Mouse (Mus musculus) C2C12 (cell line): ENCODE results near the gene Tmem178. TPM values are rescaled to one million over a fixed set of nuclear protein-coding genes. Genes with fewer than 3 reads are reported as not detected.

Experiments used
- H3K27me3 ChIP-seq: one replicate; pipeline ENCODE4 v1.6.1; 2011; ENCODE audit not compliant: control insufficient read depth, insufficient read depth, insufficient read length
- H3K36me3 ChIP-seq: one replicate; pipeline ENCODE4 v1.6.1; 2011; ENCODE audit not compliant: control insufficient read depth, insufficient read depth
- H3K4me3 ChIP-seq: one replicate; pipeline ENCODE4 v1.5.1; 2011; ENCODE audit warnings: mild to moderate bottlenecking, control low read depth; ENCODE audit not compliant: poor library complexity, insufficient read depth, severe bottlenecking
- H3K79me2 ChIP-seq: one replicate; pipeline ENCODE4 v1.6.1; 2011; ENCODE audit not compliant: control insufficient read depth, insufficient read depth
- H3K79me3 ChIP-seq: one replicate; pipeline ENCODE4 v1.6.1; 2011; ENCODE audit warnings: low read depth, control low read depth
- H3ac ChIP-seq: one replicate; pipeline ENCODE3; 2011; ENCODE audit warnings: low read depth; ENCODE audit not compliant: control insufficient read depth, insufficient read length
- CEBPB ChIP-seq: IDR thresholded peaks from one replicate; pipeline ENCODE4 v1.6.1; 2011; ENCODE audit warnings: low read depth, mild to moderate bottlenecking, control low read depth, moderate library complexity
- CTCF ChIP-seq: IDR thresholded peaks from one replicate; pipeline ENCODE4 v1.5.1; 2011; ENCODE audit not compliant: control insufficient read depth, insufficient read depth, insufficient read length
- FOSL1 ChIP-seq: IDR thresholded peaks from one replicate; pipeline ENCODE4 v1.8.0; 2011; ENCODE audit warnings: mild to moderate bottlenecking, low read length; ENCODE audit not compliant: poor library complexity, insufficient read depth, severe bottlenecking
- MAX ChIP-seq: IDR thresholded peaks from one replicate; pipeline ENCODE4 v1.6.1; 2011; ENCODE audit warnings: mild to moderate bottlenecking, control low read depth
- MYOD1 ChIP-seq: IDR thresholded peaks from one replicate; pipeline ENCODE4 v1.6.1; 2011; ENCODE audit warnings: low read depth; ENCODE audit not compliant: control insufficient read depth, insufficient read length
- MYOG ChIP-seq: IDR thresholded peaks from one replicate; pipeline ENCODE4 v1.6.1; 2011; ENCODE audit not compliant: control insufficient read depth, insufficient read length; ENCODE audit errors: extremely low read depth
- USF1 ChIP-seq: IDR thresholded peaks from one replicate; pipeline ENCODE4 v1.6.1; 2011; ENCODE audit warnings: low read depth, mild to moderate bottlenecking, control low read depth, moderate library complexity
- polyA plus RNA-seq: library from polyadenylated mRNA; unstranded; fragments of >200 nt; fragmentation: generic; extraction: Trizol; gene quantifications from one replicate; pipeline ENCODE4 v1.2.1, GENCODE M21; 2012; ENCODE audit warnings: missing spikeins

Gene Tmem178
- polyA plus RNA-seq, 1 experiment, result not detected

DNA sequence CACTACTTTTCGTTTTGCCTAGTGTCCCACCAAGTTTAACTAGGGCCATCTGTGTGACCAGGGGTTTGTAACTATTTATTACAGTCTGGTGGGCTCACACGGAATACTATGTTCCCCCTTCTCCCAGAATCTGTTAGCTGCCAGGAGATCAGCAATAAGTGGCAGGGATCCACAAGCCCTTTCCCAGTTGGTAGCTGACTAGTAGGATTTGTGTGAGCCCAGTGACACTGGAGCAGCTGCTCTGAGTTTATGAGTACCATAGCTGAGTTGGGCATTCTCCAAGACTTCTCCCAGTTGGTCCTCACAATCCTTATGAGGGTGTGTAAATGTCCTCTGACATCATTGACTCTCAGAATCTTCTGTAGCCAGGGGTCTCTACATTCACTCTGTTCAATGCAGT is 15.4 kb downstream of the Tmem178 start:
- peaks cover 29% of the 10 kb centered on the region for H3K27me3 ChIP-seq
- H3K36me3 ChIP-seq, result no peaks in the 10 kb centered on the region
- H3ac ChIP-seq, result no peak overlapping the region
- TF ChIP-seq MAX (no peak), USF1 (no peak), MYOD1 (no peak), FOSL1 (no peak), CEBPB (no peak), MYOG (no peak)
- no peak overlapping the region for H3K4me3 ChIP-seq
- H3K79me2 ChIP-seq, result no peaks in the 10 kb centered on the region
- H3K79me3 ChIP-seq, result no peaks in the 10 kb centered on the region

DNA sequence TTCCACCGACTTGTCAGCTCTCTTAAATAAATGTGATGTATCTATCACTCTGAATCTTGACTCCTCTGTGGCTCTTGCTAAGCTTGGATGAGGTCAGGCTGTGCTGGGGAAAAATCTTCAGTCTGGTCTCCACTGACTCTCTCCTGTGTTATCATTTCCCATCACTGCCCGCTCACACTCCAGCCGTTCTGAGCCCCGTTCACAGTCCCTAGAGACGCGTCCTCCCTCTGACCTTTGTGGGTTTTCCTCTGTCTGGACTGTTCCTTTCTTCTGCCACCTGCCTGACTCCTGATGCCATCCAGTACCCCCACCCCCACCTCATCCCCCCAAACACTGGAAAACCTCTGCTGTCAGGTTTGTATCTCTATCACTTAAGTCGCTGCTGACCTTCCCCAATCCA is 23.0 kb downstream of the Tmem178 start:
- H3K79me2 ChIP-seq, result no peaks in the 10 kb centered on the region
- no peak for TF ChIP-seq MYOG
- H3K36me3 ChIP-seq, result no peaks in the 10 kb centered on the region
- peaks cover 44% of the 10 kb centered on the region for H3K27me3 ChIP-seq
- H3K79me3 ChIP-seq, result no peaks in the 10 kb centered on the region
- H3K4me3 ChIP-seq, result no peak overlapping the region
- H3ac ChIP-seq, result no peak overlapping the region

DNA sequence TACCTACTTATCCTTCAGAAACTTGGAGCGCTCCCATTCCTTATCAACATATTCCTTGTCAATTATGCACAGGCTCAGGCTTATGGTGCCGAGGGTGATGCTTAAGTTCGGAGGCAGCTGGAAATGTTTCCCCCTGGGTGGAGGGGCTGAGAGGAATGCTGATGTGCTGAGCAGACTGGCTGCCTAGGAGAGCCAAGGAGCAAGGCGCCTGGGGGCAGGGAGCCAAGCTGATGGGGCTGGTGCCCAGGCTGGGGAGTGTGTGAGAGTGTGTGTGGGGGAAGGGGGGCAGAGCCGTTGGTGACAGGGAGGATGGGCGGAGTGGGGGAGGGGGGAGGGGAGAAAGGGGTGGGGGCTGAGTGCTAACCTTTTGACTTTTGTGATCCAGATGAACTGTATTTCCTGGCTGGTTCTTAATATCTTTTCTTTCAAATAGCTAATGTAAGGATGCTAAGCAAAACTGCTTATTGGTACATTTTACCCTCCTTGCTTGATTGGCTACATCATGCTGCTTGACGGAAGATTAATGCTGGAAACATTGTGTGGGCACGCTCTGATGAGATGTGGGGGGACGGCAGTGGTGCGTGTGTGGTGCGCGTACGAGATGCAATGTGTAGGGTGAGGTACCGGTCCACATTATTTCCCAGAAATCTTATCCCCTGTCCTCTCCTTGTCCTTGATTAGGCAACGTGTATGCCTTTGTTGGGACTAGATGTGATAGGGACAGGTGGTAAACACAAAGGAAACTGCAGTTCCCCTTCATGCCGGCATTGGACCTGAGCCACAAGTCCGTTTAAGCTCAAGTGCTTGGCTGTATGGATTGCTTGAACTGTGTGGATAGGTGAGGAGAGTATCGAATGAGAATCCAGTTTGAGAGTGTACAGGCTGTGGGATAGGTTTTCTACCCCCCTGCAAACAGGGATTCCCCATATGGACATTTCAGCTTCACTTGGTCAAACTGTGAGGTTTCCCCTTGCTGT is 25.5 kb downstream of the Tmem178 start:
- Histone ChIP-seq H3K79me3 (no peaks in the 10 kb centered on the region), H3ac (no peak overlapping the region), H3K4me3 (no peak overlapping the region), H3K27me3 (peaks cover 47% of the 10 kb centered on the region), H3K79me2 (no peaks in the 10 kb centered on the region), H3K36me3 (no peaks in the 10 kb centered on the region)
- TF ChIP-seq MYOD1 (no peak), USF1 (no peak), CEBPB (no peak), MYOG (no peak), FOSL1 (no peak), MAX (no peak), CTCF (no peak)

DNA sequence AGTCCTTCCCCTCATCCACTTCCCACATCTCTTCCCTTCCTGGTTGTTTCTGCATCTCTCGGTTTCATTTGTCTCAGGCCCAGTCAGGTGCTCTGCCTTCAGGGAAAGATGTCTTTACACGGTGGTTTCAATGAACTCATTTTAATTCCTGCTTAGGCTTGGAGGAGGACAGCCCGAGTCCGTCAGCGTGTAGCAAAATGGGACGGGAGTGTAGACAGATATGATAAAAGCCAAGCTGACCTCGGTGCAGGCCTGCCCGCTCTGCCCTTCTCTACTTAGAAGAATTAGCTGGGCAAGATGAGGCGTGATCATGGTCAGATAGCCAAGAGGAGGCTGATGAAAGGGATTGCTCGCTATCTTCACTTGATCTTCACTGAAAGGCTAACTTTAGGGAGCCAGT is 26.3 kb downstream of the Tmem178 start:
- H3K36me3 ChIP-seq, result no peaks in the 10 kb centered on the region
- H3K79me2 ChIP-seq, result no peaks in the 10 kb centered on the region
- no peak overlapping the region for H3K4me3 ChIP-seq
- H3ac ChIP-seq, result no peak overlapping the region
- H3K27me3 ChIP-seq, result peaks cover 47% of the 10 kb centered on the region
- TF ChIP-seq MAX (no peak), MYOG (no peak), FOSL1 (no peak), USF1 (no peak), CTCF (no peak), CEBPB (no peak), MYOD1 (no peak)
- H3K79me3 ChIP-seq, result no peaks in the 10 kb centered on the region

DNA sequence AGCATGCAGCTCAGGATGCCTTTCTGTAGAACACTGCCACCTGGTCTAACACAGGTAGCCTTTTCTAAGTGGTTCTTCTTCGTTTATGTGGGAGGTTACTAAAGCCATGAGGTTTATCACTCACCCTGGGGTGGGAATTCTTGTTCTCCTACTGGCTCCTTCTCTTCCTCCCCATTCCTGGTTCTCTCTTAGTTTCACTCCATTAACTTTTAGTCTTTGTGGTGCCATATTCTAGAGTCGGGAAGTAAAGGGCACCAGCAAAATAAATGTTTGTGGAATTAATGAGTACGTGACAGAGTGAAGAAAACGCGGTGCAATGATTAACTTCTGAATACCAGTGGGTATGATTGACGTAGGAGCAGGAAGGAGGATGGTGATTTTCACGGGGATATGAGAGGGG is 28.5 kb downstream of the Tmem178 start:
- Histone ChIP-seq H3K79me2 (no peaks in the 10 kb centered on the region), H3K36me3 (no peaks in the 10 kb centered on the region), H3K79me3 (no peaks in the 10 kb centered on the region), H3ac (no peak overlapping the region), H3K4me3 (no peak overlapping the region), H3K27me3 (peaks cover 44% of the 10 kb centered on the region)
- TF ChIP-seq USF1 (no peak), MYOD1 (no peak)

DNA sequence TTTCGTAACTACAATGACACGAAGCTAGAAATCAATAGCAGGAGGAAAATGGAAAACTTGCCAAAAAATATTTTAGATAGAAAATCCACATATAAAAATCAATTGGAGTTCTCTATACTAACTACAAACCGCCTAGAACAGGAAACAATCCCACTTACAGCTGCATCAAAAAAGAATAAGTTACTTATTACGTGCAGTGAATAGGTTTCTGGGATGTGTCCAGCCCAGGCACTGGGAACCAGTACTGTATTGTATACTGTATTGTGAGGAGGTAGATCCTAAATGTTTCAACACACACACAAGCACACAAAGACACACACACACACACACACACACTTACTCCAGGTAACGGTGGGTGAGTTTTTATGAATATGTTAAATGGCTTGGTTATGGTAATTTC is 32.8 kb downstream of the Tmem178 start:
- Histone ChIP-seq H3K36me3 (no peaks in the 10 kb centered on the region), H3ac (no peak overlapping the region), H3K79me2 (no peaks in the 10 kb centered on the region), H3K79me3 (no peaks in the 10 kb centered on the region), H3K4me3 (no peak overlapping the region), H3K27me3 (peaks cover 20% of the 10 kb centered on the region)
- TF ChIP-seq FOSL1, result no peak
- no peak for TF ChIP-seq MYOG
